Mouse (Mus musculus): ENCODE measurements at regions not wholly inside any gene's neighbourhood (a gene's known extent, or its start where the extent isn't known, plus 50 kb on each side); places are given as distances from the start of the nearest gene placed in this dataset.

- no peak for TF ChIP-seq CTCF (IDR thresholded peaks at IDR 0.05; ENCODE audit: low read depth)
- no peak for TF ChIP-seq EP300 (optimal IDR thresholded peaks at IDR 0.05)
Measured at GRCm38 (mm10) chr3:147249906-147250305, 397.7 kb downstream of the Ttll7 start.
